Mouse (Mus musculus): ENCODE measurements around the gene Slc35b4.

GRCm38 (mm10) chr6:34129261-34129660 is 47.6 kb downstream of the Slc35b4 start:
- TF ChIP-seq POLR2A (IDR thresholded peaks at IDR 0.05; ENCODE audit: borderline replicate concordance, extremely low read depth, insufficient read depth, insufficient read length, poor library complexity, severe bottlenecking) = no peak
- TF ChIP-seq CTCF (IDR thresholded peaks at IDR 0.05; ENCODE audit: borderline replicate concordance, extremely low read depth, insufficient read depth, insufficient read length) = no peak

All from brain, embryonic 14.5 days (tissue).